In genomic region chr3:84580716-84581115, GRCm38 (mm10) we compare ENCODE assay signal across 11 mouse cellular contexts. TPM values are rescaled to one million over a fixed set of nuclear protein-coding genes. Genes with fewer than 3 reads are reported as not detected.
DNase-seq lines count a peak whose midpoint lies in the region; ATAC-seq and TF ChIP-seq lines count a peak whose summit lies in the region.
"Had no signal": no experiment of that assay in that cellular context is flagged by ENCODE, and none has a peak within 500 bp of the region (broad histone marks: within the 10 kb centered on the region; RNA-seq: fewer than 3 reads in every experiment).

No protein-coding gene starts in this region.

- WGBS in liver, adult 2 months: 51% methylated on average over 4 of the region's 4 CpGs
- 68% methylated on average over 4 of the region's 4 CpGs for WGBS in hindbrain, embryonic 11.5 days
- 51% methylated on average over 4 of the region's 4 CpGs for WGBS in limb, embryonic 13.5 days
- 70% methylated on average over 4 of the region's 4 CpGs for WGBS in neural tube, embryonic 14.5 days

- no peak for TF ChIP-seq POLR2A in liver, adult 2 months (IDR thresholded peaks at IDR 0.05; ENCODE audit: extremely low read depth, insufficient read depth, low read length)

- H3K79me2 ChIP-seq in liver, adult 2 months (ENCODE audit: control insufficient read depth, insufficient read depth, low read length): peaks cover 17% of the 10 kb centered on the region; the same call in 1 of the 2 replicates

- intact Hi-C loops in left cerebral cortex, postnatal 36 days (cut with DNase I): no loop called here
- intact Hi-C loops in left cerebral cortex, adult 2 months (cut with DNase I): loop anchor here (5.0 kb wide), 1 partner anchor 992 kb away; the partner anchor contains the start of gene Gatb

- no peak for DNase-seq in liver, adult 2 months (ENCODE audit: extremely low read depth, low read depth, low spot score)
- no peak for DNase-seq in liver
- DNase-seq in hindbrain, embryonic 11.5 days (ENCODE audit: low spot score): no peak
- no peak for DNase-seq in left cerebral cortex, postnatal 36 days (ENCODE audit: low spot score in 2 of 2)
- DNase-seq in cerebellum, adult 9-10 months: no peak
- DNase-seq in left cerebral cortex, adult 2 months (ENCODE audit: extremely low spot score in 1 of 2, low spot score in 2 of 2): no peak
- DNase-seq: kidney, postnatal 25 days had no signal

- peak overlapping the region; percentile 14; the same call in 1 of the 2 replicates for H3K9ac ChIP-seq in liver, adult 2 months (ENCODE audit: low read depth, low read length)
- H3K9ac ChIP-seq in hindbrain, embryonic 11.5 days (ENCODE audit: low read depth, low read length): no peak overlapping the region
- peak overlapping the region; percentile 88; the same call in 1 of the 2 replicates for H3K9ac ChIP-seq in limb, embryonic 13.5 days
- H3K9ac ChIP-seq in neural tube, embryonic 14.5 days (replicated peaks; ENCODE audit: low read depth, low read length): no peak overlapping the region; the same call in 1 of the 2 replicates

- no peak overlapping the region for H3K27ac ChIP-seq in liver, adult 2 months (replicated peaks; ENCODE audit: insufficient read depth, low read depth, low read length)
- no peak overlapping the region for H3K27ac ChIP-seq in hindbrain, embryonic 11.5 days (ENCODE audit: low read depth, low read length)
- no peak overlapping the region for H3K27ac ChIP-seq in limb, embryonic 13.5 days
- no peak overlapping the region for H3K27ac ChIP-seq in neural tube, embryonic 14.5 days (ENCODE audit: low read depth, low read length)
- no peak overlapping the region for H3K27ac ChIP-seq in left cerebral cortex, adult 2 months

- H3K4me2 ChIP-seq in hindbrain, embryonic 11.5 days (replicated peaks; ENCODE audit: low read depth, low read length): peak overlapping the region; percentile 24; the same call in 1 of the 2 replicates
- H3K4me2 ChIP-seq in limb, embryonic 13.5 days (replicated peaks): peak overlapping the region; percentile 83
- peak overlapping the region; percentile 83 for H3K4me2 ChIP-seq in neural tube, embryonic 14.5 days (ENCODE audit: low read depth, low read length)

- H3K4me1 ChIP-seq in liver, adult 2 months (ENCODE audit: control insufficient read depth, insufficient read depth, low read length): peaks cover 6% of the 10 kb centered on the region
- H3K4me1 ChIP-seq in hindbrain, embryonic 11.5 days (replicated peaks; ENCODE audit: control insufficient read depth, insufficient read depth, low read length): 0 out of 2 replicates have a peak, but pooled peaks cover 5% of the 10 kb centered on the region
- peaks cover 28% of the 10 kb centered on the region for H3K4me1 ChIP-seq in limb, embryonic 13.5 days
- H3K4me1 ChIP-seq in neural tube, embryonic 14.5 days (ENCODE audit: control insufficient read depth, insufficient read depth, low read length): peaks cover 16% of the 10 kb centered on the region; the same call in 1 of the 2 replicates

- H3K36me3 ChIP-seq in liver, adult 2 months (ENCODE audit: control insufficient read depth, insufficient read depth, low read length): no peaks in the 10 kb centered on the region
- H3K36me3 ChIP-seq in hindbrain, embryonic 11.5 days (ENCODE audit: control insufficient read depth, insufficient read depth, low read length): no peaks in the 10 kb centered on the region
- H3K36me3 ChIP-seq in limb, embryonic 13.5 days: no peaks in the 10 kb centered on the region
- H3K36me3 ChIP-seq in neural tube, embryonic 14.5 days (ENCODE audit: control insufficient read depth, insufficient read depth, low read length): no peaks in the 10 kb centered on the region

- H3K4me3 ChIP-seq in liver, adult 2 months (ENCODE audit: insufficient read depth, low read depth, low read length): no peak overlapping the region
- H3K4me3 ChIP-seq in hindbrain, embryonic 11.5 days (ENCODE audit: low read depth, low read length): no peak overlapping the region
- H3K4me3 ChIP-seq in limb, embryonic 13.5 days: peak overlapping the region; percentile 85
- peak overlapping the region; percentile 82 for H3K4me3 ChIP-seq in neural tube, embryonic 14.5 days (ENCODE audit: low read depth, low read length)
- no peak overlapping the region for H3K4me3 ChIP-seq in left cerebral cortex, adult 2 months

- no peak for ATAC-seq in hindbrain, embryonic 11.5 days (ENCODE audit: low FRiP score)
- ATAC-seq in limb, embryonic 13.5 days (ENCODE audit: low FRiP score, low read depth): no peak
- no peak for ATAC-seq in neural tube, embryonic 14.5 days (ENCODE audit: low read depth)
- ATAC-seq: Patski had no signal

- TF ChIP-seq CTCF in liver, adult 2 months (IDR thresholded peaks at IDR 0.05; ENCODE audit: low read depth, low read length): no peak
- no peak for TF ChIP-seq CTCF in left cerebral cortex, adult 2 months (IDR thresholded peaks at IDR 0.05)

- H3K27me3 ChIP-seq in liver, adult 2 months (ENCODE audit: control insufficient read depth, insufficient read depth, low read length): no peaks in the 10 kb centered on the region
- no peaks in the 10 kb centered on the region for H3K27me3 ChIP-seq in hindbrain, embryonic 11.5 days (ENCODE audit: control insufficient read depth, insufficient read depth, low read length)
- no peaks in the 10 kb centered on the region for H3K27me3 ChIP-seq in limb, embryonic 13.5 days
- H3K27me3 ChIP-seq in neural tube, embryonic 14.5 days (ENCODE audit: control insufficient read depth, insufficient read depth, low read length): no peaks in the 10 kb centered on the region
- H3K27me3 ChIP-seq: Patski had no signal

- no peaks in the 10 kb centered on the region for H3K9me3 ChIP-seq in hindbrain, embryonic 11.5 days (ENCODE audit: control insufficient read depth, low read length)
- H3K9me3 ChIP-seq in limb, embryonic 13.5 days: no peaks in the 10 kb centered on the region
- H3K9me3 ChIP-seq in neural tube, embryonic 14.5 days (ENCODE audit: control insufficient read depth, low read length): no peaks in the 10 kb centered on the region

RNA-seq across cellular contexts. Expression of gene Arfip1, which starts 1.7 kb away (rescaled TPM):
- 17.9 and 21.4 TPM in 2 replicates for total RNA-seq in liver, adult 2 months (2014; rRNA removed)
- polyA plus RNA-seq in liver, adult 2 months (2012; rRNA removed): 4.6 and 4.7 TPM in 2 replicates
- 36.5 and 42.8 TPM in 2 replicates for polyA plus RNA-seq in hindbrain, embryonic 11.5 days (2014; fragmentation: Nextera tagmentation; extraction: Ambion mirVana)
- polyA plus RNA-seq in limb, embryonic 13.5 days (2015; fragmentation: Nextera tagmentation; extraction: Ambion mirVana): 43.8 and 43.9 TPM in 2 replicates
- polyA plus RNA-seq in neural tube, embryonic 14.5 days (2014; fragmentation: Nextera tagmentation; extraction: Ambion mirVana): 22.1 and 32.7 TPM in 2 replicates
- total RNA-seq in left cerebral cortex, postnatal 36 days (2021): 10 to 100 TPM; 16.7 to 17.4 TPM
- 10 to 100 TPM; 15.3 to 16.0 TPM for total RNA-seq in left cerebral cortex, adult 2 months (2021)

RNA-seq across cellular contexts. Expression of gene Tigd4, which starts 12.7 kb away (rescaled TPM):
- not detected in 2 replicates for total RNA-seq in liver, adult 2 months (2014; rRNA removed)
- not detected in 2 replicates for polyA plus RNA-seq in liver, adult 2 months (2012; rRNA removed)
- 0.04 and 0.05 TPM in 2 replicates for polyA plus RNA-seq in hindbrain, embryonic 11.5 days (2014; fragmentation: Nextera tagmentation; extraction: Ambion mirVana)
- 0.64 and 0.93 TPM in 2 replicates for polyA plus RNA-seq in limb, embryonic 13.5 days (2015; fragmentation: Nextera tagmentation; extraction: Ambion mirVana)
- not detected in 2 replicates for polyA plus RNA-seq in neural tube, embryonic 14.5 days (2014; fragmentation: Nextera tagmentation; extraction: Ambion mirVana)
- under 1 TPM in 1 of 2 experiments, not detected in 1; 0.10 TPM for total RNA-seq in left cerebral cortex, postnatal 36 days (2021)
- total RNA-seq in left cerebral cortex, adult 2 months (2021): not detected
- total RNA-seq: megakaryocyte-erythroid progenitor cell, adult 5-6 weeks had no signal

Comparison
In these comparisons a context has a peak if more than half of its experiments do, and no peak if none do; other contexts are left out.
1. H3K4me3 ChIP-seq: peak in limb, embryonic 13.5 days (single experiment) and neural tube, embryonic 14.5 days (single experiment); none in liver, adult 2 months (single experiment), hindbrain, embryonic 11.5 days (single experiment) and left cerebral cortex, adult 2 months (single experiment).
2. H3K9ac ChIP-seq: peak in liver, adult 2 months (single experiment) and limb, embryonic 13.5 days (single experiment); none in hindbrain, embryonic 11.5 days (single experiment) and neural tube, embryonic 14.5 days (single experiment).
3. H3K4me2 ChIP-seq: peak in every context shown above with its lines; median percentile 83 in limb, embryonic 13.5 days; 83 in neural tube, embryonic 14.5 days; 24 in hindbrain, embryonic 11.5 days.